Mouse (Mus musculus) thymus, adult 2 months (tissue): ENCODE measurements around the gene Ncan. TPM values are rescaled to one million over a fixed set of nuclear protein-coding genes. Genes with fewer than 3 reads are reported as not detected.
"Not testable (repeated sequence)": the region's sequence is repeated elsewhere in the genome, so short reads cannot be mapped to it uniquely, and the experiment has no call there.

Experiments used
- DNase-seq: peaks from one replicate; pipeline ENCODE4 v3.0.0; 2021
- H3K27ac ChIP-seq: fragments of 200-500 bp; 2 replicates; pipeline ENCODE4 v1.5.1; 2012; ENCODE audit warnings: low read length, control low read depth; ENCODE audit not compliant: control insufficient read depth, insufficient read depth
- H3K27me3 ChIP-seq: fragments of 200-500 bp; 2 replicates; pipeline ENCODE4 v1.6.1; 2012; ENCODE audit warnings: mild to moderate bottlenecking, low read length, moderate library complexity, mixed read lengths; ENCODE audit not compliant: control insufficient read depth, insufficient read depth
- H3K36me3 ChIP-seq: fragments of 200-500 bp; 2 replicates; pipeline ENCODE4 v1.6.1; 2012; ENCODE audit warnings: mild to moderate bottlenecking, low read length, moderate library complexity; ENCODE audit not compliant: control insufficient read depth, insufficient read depth
- H3K4me1 ChIP-seq: fragments of 200-500 bp; replicated peaks from 2 replicates; pipeline ENCODE4 v1.6.1; 2012; ENCODE audit warnings: low read length; ENCODE audit not compliant: control insufficient read depth, insufficient read depth
- H3K4me3 ChIP-seq: fragments of 200-500 bp; 2 replicates; pipeline ENCODE4 v1.5.1; 2012; ENCODE audit warnings: mild to moderate bottlenecking, low read length, control low read depth, moderate library complexity; ENCODE audit not compliant: control insufficient read depth, insufficient read depth
- CTCF ChIP-seq: fragments of 200-500 bp; IDR thresholded peaks from 2 replicates; pipeline ENCODE4 v1.5.1; 2012; ENCODE audit warnings: mild to moderate bottlenecking, control low read depth, low read length, moderate library complexity, borderline replicate concordance; ENCODE audit not compliant: control insufficient read depth, poor library complexity, insufficient read depth; ENCODE audit errors: extremely low read depth
- POLR2A ChIP-seq: fragments of 200-500 bp; IDR thresholded peaks from 2 replicates; pipeline ENCODE4 v1.6.1; 2012; ENCODE audit warnings: mild to moderate bottlenecking, low read length, control low read depth, moderate library complexity; ENCODE audit not compliant: control insufficient read depth, poor library complexity, insufficient read depth; ENCODE audit errors: extremely low read depth
- WGBS: fragments of 180-500 bp; shearing (Covaris S2); methylation state at CpG from one replicate; pipeline ENCODE4 v1.1.7; 2018; 5-methylcytosine and 5-hydroxymethylcytosine counted together
- polyA plus RNA-seq: library from polyadenylated mRNA; depleted of rRNA; stranded (reverse); fragments of >200 nt; gene quantifications from 2 replicates; pipeline ENCODE4 v1.2.3, GENCODE M21; 2012; rRNA removed

Ncan gene
- polyA plus RNA-seq, 1 experiment = 0.08 TPM

DNA sequence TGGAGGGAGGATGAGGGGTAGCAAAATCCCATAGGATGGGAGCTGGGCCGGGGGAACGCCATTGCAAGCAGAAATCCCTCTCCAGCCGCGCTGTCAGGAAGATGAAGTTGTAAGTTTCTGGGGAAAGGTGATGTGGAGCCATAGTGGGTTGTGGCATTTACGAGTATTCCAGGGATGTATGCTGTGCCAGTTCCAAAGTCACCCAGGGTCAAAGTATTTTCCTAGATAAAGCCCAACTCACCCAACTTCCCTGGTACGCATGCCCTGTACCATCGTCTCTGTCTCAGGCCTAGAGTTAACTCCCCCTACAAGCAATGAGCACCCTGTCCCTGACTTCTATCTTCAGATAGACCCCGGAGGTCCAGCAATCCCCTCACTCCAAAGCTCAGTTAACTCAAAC, 47.6 kb downstream of the Ncan start:
- Histone ChIP-seq H3K4me1 (no peaks in the 10 kb centered on the region; the same call in 1 of the 2 replicates), H3K36me3 (peaks cover 7% of the 10 kb centered on the region), H3K4me3 (no peak overlapping the region), H3K27me3 (no peaks in the 10 kb centered on the region), H3K27ac (no peak overlapping the region)
- TF ChIP-seq CTCF = no peak
- TF ChIP-seq POLR2A = no peak
- DNase-seq = no peak
- WGBS = 78% methylated on average over 8 of the region's 8 CpGs

DNA sequence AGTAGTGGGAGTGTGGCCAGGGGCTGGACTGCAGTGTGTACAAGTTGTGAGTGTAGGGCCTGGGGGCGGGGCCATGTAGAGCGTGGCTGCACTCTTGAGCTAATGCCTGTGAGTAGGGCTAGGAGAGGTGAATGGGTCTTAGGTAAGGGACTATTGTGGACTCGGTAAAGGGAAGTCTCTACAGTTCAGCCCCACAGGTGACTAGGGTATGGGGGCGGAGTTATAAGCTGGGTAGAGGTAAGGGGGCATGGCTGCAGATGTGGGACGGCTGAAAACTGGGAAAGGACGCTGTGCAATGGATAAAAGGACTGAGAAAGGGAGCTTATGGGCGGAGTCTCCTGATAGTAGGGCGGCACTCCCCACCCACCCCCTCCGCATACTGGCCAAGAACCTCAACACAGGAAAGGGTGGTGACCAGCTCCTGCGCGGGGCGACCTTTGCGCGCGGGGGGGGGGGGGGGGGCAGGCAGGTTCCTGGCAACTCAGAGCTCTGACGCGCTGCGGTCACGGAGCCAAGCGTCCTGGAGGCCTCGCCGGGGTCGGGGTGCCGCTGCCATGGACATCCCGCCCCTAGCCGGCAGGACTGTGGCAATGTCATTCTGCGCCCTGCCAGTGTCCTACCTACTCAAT, 48.1 kb downstream of the Ncan start, which contains the start of gene Tm6sf2:
Tm6sf2 (plus strand) TSS at position 484 of the 629 bp plus-strand sequence.
- Histone ChIP-seq H3K27ac (no peak within 1 kb of the TSS), H3K4me3 (no peak within 1 kb of the TSS), H3K36me3 (peaks cover 7% of the 10 kb centered on the region), H3K4me1 (no peaks in the 10 kb centered on the region; the same call in 1 of the 2 replicates), H3K27me3 (no peaks in the 10 kb centered on the region)
- WGBS = 24% methylated on average over 26 of the region's 27 CpGs
- DNase-seq = no peak
- TF ChIP-seq CTCF (no peak), POLR2A (no peak)

- Histone ChIP-seq H3K4me3 (no peak overlapping the region), H3K4me1 (no peaks in the 10 kb centered on the region; the same call in 1 of the 2 replicates), H3K36me3 (peaks cover 7% of the 10 kb centered on the region), H3K27me3 (no peaks in the 10 kb centered on the region), H3K27ac (no peak overlapping the region)
- WGBS = 98% methylated on average over 2 of the region's 2 CpGs
- no peak for TF ChIP-seq CTCF
- TF ChIP-seq POLR2A = no peak
- DNase-seq = no peak
Observed at GRCm38 (mm10) chr8:70071836-70072440, 48.7 kb downstream of the Ncan start.

DNA sequence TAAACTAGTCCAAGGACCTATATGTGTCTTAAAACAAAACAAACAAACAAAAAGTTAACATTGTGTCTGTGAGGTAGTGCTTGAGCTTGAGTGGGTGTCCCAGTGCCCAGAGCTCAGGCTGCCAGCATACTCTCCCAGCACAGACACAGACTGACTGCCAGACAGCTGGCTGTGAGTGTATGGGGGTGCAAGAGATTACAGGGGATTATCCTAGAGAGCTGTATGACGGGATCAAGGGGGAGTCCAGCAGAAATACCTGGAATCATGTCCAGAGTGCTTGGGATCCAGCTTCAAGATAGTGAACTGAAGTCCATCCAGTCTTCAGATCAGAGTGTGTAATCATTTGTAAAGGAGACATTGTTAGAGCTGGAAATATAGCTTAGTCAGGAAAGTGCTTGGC, 63.0 kb downstream of the Ncan start:
- H3K4me3 ChIP-seq = no peak overlapping the region
- H3K27ac ChIP-seq = no peak overlapping the region
- H3K27me3 ChIP-seq = no peaks in the 10 kb centered on the region
- H3K4me1 ChIP-seq = no peaks in the 10 kb centered on the region
- H3K36me3 ChIP-seq = peaks cover 78% of the 10 kb centered on the region
- 92% methylated on average over 1 of the region's 1 CpGs for WGBS
- no peak for DNase-seq
- TF ChIP-seq CTCF (no peak), POLR2A (no peak)

GRCm38 (mm10) chr8:70050434-70050833, 70.2 kb downstream of the Ncan start:
- WGBS = 93% methylated on average over 5 of the region's 5 CpGs
- not testable (repeated sequence) for H3K4me3 ChIP-seq, H3K27me3 ChIP-seq, H3K27ac ChIP-seq, DNase-seq, H3K4me1 ChIP-seq
- peaks cover 56% of the 10 kb centered on the region for H3K36me3 ChIP-seq

- Histone ChIP-seq H3K36me3 (peaks cover 48% of the 10 kb centered on the region), H3K4me1 (no peaks in the 10 kb centered on the region), H3K4me3 (no peak overlapping the region), H3K27me3 (no peaks in the 10 kb centered on the region), H3K27ac (no peak overlapping the region)
- no peak for DNase-seq
- no peak for TF ChIP-seq POLR2A
- no peak for TF ChIP-seq CTCF
Observed at GRCm38 (mm10) chr8:70049662-70050061, 71.0 kb downstream of the Ncan start.

DNA sequence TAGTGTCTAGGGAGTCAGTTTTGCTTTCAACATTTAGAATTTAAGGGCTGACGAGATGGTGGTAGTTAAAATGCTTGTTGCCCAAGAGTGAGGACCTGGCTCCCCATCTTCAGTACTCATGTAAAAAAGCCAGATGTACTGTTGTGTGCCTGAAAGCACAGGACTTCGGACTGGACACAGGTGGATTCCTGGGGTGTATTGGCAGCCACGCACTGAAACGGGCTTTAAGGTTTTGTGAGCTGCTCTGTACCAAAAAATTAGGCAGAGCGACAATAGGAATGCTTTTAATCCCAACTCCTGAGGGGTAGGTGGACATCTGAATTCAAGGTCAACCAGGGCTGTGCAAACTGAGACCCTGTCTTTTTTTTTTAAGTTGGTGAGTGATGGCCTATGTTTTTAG, 76.7 kb downstream of the Ncan start:
- no peak overlapping the region for H3K27ac ChIP-seq
- TF ChIP-seq POLR2A (no peak), CTCF (no peak)
- H3K27me3 ChIP-seq = no peaks in the 10 kb centered on the region
- H3K4me1 ChIP-seq = peaks cover 13% of the 10 kb centered on the region
- 94% methylated on average over 5 of the region's 5 CpGs for WGBS
- peaks cover 10% of the 10 kb centered on the region for H3K36me3 ChIP-seq
- H3K4me3 ChIP-seq = no peak overlapping the region
- no peak for DNase-seq

Other genes with a start within 250 kb of the Ncan start
- gene Cilp2, start 233.2 kb downstream of the Ncan start, polyA plus RNA-seq = 0.75 and 2.2 TPM in 2 replicates
- gene Tssk6, start 218.7 kb downstream of the Ncan start, polyA plus RNA-seq = 1.3 and 1.8 TPM in 2 replicates
- gene Ndufa13, start 218.3 kb downstream of the Ncan start, polyA plus RNA-seq = 120 and 150 TPM in 2 replicates
- gene Yjefn3, start 218.2 kb downstream of the Ncan start, polyA plus RNA-seq = 8.0 and 11.7 TPM in 2 replicates
- gene Gatad2a, start 124.5 kb downstream of the Ncan start, polyA plus RNA-seq = 84.5 and 116 TPM in 2 replicates
- gene Mau2, start 78.1 kb downstream of the Ncan start, polyA plus RNA-seq = 186 and 190 TPM in 2 replicates
- 17.8 and 18.1 TPM in 2 replicates for gene Sugp1, start 78.1 kb downstream of the Ncan start, polyA plus RNA-seq
- gene Tm6sf2, start 47.9 kb downstream of the Ncan start, polyA plus RNA-seq = 5.1 and 5.9 TPM in 2 replicates
- 0.11 and 0.15 TPM in 2 replicates for gene Hapln4, start 37.4 kb downstream of the Ncan start, polyA plus RNA-seq
- gene Nr2c2ap, start 10.5 kb upstream of the Ncan start, polyA plus RNA-seq = 20.7 and 26.9 TPM in 2 replicates
- 49.7 and 58.2 TPM in 2 replicates for gene Rfxank, start 18.3 kb upstream of the Ncan start, polyA plus RNA-seq
- 174 and 178 TPM in 2 replicates for gene Borcs8, start 18.6 kb upstream of the Ncan start, polyA plus RNA-seq
- 3.5 and 3.6 TPM in 2 replicates for gene Mef2b, start 18.8 kb upstream of the Ncan start, polyA plus RNA-seq
- gene Tmem161a, start 51.5 kb upstream of the Ncan start, polyA plus RNA-seq = 144 and 156 TPM in 2 replicates
- gene Slc25a42, start 91.4 kb upstream of the Ncan start, polyA plus RNA-seq = 59.1 and 66.6 TPM in 2 replicates
- 98.2 and 103 TPM in 2 replicates for gene Sugp2, start 113.4 kb upstream of the Ncan start, polyA plus RNA-seq
- 24.3 and 25.4 TPM in 2 replicates for gene Armc6, start 113.6 kb upstream of the Ncan start, polyA plus RNA-seq
- 60.6 and 67.6 TPM in 2 replicates for gene Homer3, start 162.0 kb upstream of the Ncan start, polyA plus RNA-seq
- gene Ddx49, start 181.6 kb upstream of the Ncan start, polyA plus RNA-seq = 72.1 and 75.4 TPM in 2 replicates
- 397 and 454 TPM in 2 replicates for gene Cope, start 181.6 kb upstream of the Ncan start, polyA plus RNA-seq
- 0.13 and 0.61 TPM in 2 replicates for gene Cers1, start 194.9 kb upstream of the Ncan start, polyA plus RNA-seq
- gene Gdf1, start 208.9 kb upstream of the Ncan start, polyA plus RNA-seq = 0.13 and 0.23 TPM in 2 replicates
- 76.0 and 104 TPM in 2 replicates for gene Upf1, start 232.4 kb upstream of the Ncan start, polyA plus RNA-seq